Mouse (Mus musculus): Measurements from ENCODE around the gene Flnb. TPM values are rescaled to one million over a fixed set of nuclear protein-coding genes. Genes with fewer than 3 reads are reported as not detected.

Flnb gene
- polyA plus RNA-seq, 1 experiment from 2014 or later: 19.8 TPM

- DNase-seq (ENCODE audit: low spot score): no peak
- no peaks in the 10 kb centered on the region for H3K4me1 ChIP-seq (replicated peaks)
- H3K27me3 ChIP-seq (ENCODE audit: insufficient read depth, poor library complexity, severe bottlenecking): no peaks in the 10 kb centered on the region
- peaks cover 32% of the 10 kb centered on the region for H3K36me3 ChIP-seq
- H3K27ac ChIP-seq: no peak overlapping the region
- no peak overlapping the region for H3K4me3 ChIP-seq
- H3K9me3 ChIP-seq: no peaks in the 10 kb centered on the region
- WGBS: 86% methylated on average over 4 of the region's 4 CpGs
These were observed 56.7 kb downstream of the Flnb start for GRCm38 (mm10) chr14:7874495-7874894.

- DNase-seq (ENCODE audit: low spot score): no peak
These were observed 60.2 kb downstream of the Flnb start for GRCm38 (mm10) chr14:7877957-7878356.

GRCm38 (mm10) chr14:7880389-7880788, 62.6 kb downstream of the Flnb start:
- no peaks in the 10 kb centered on the region for H3K4me1 ChIP-seq (replicated peaks)
- WGBS: 94% methylated on average over 6 of the region's 6 CpGs
- no peak overlapping the region for H3K27ac ChIP-seq
- no peaks in the 10 kb centered on the region for H3K27me3 ChIP-seq (ENCODE audit: insufficient read depth, poor library complexity, severe bottlenecking)
- H3K36me3 ChIP-seq: peaks cover 36% of the 10 kb centered on the region
- no peak overlapping the region for H3K4me3 ChIP-seq
- no peaks in the 10 kb centered on the region for H3K9me3 ChIP-seq
- DNase-seq (ENCODE audit: low spot score): no peak

More at GRCm38 (mm10) chr14:7877957-7878356, 60.2 kb downstream of the Flnb start:
- Histone ChIP-seq H3K4me1 (replicated peaks) (no peaks in the 10 kb centered on the region), H3K36me3 (peaks cover 27% of the 10 kb centered on the region), H3K9me3 (no peaks in the 10 kb centered on the region), H3K4me3 (no peak overlapping the region), H3K27ac (no peak overlapping the region), H3K27me3 (ENCODE audit: insufficient read depth, poor library complexity, severe bottlenecking) (no peaks in the 10 kb centered on the region)
- 87% methylated on average over 2 of the region's 2 CpGs for WGBS

GRCm38 (mm10) chr14:7881533-7881932, 63.8 kb downstream of the Flnb start:
- H3K27ac ChIP-seq: no peak overlapping the region
- H3K9me3 ChIP-seq: no peaks in the 10 kb centered on the region
- peaks cover 44% of the 10 kb centered on the region for H3K36me3 ChIP-seq
- H3K27me3 ChIP-seq (ENCODE audit: insufficient read depth, poor library complexity, severe bottlenecking): no peaks in the 10 kb centered on the region
- H3K4me1 ChIP-seq (replicated peaks): no peaks in the 10 kb centered on the region
- DNase-seq (ENCODE audit: low spot score): no peak
- no peak overlapping the region for H3K4me3 ChIP-seq
- 92% methylated on average over 11 of the region's 11 CpGs for WGBS

GRCm38 (mm10) chr14:7882050-7882449, 64.3 kb downstream of the Flnb start:
- 0 out of 2 replicates have a peak, but pooled peaks cover 2% of the 10 kb centered on the region for H3K4me1 ChIP-seq (replicated peaks)
- DNase-seq (ENCODE audit: low spot score): no peak
- no peak overlapping the region for H3K4me3 ChIP-seq
- H3K27ac ChIP-seq: no peak overlapping the region
- H3K27me3 ChIP-seq (ENCODE audit: insufficient read depth, poor library complexity, severe bottlenecking): no peaks in the 10 kb centered on the region
- 96% methylated on average over 8 of the region's 8 CpGs for WGBS
- no peaks in the 10 kb centered on the region for H3K9me3 ChIP-seq
- H3K36me3 ChIP-seq: peaks cover 49% of the 10 kb centered on the region

- DNase-seq (ENCODE audit: low spot score): no peak
- 100% methylated on average over 1 of the region's 1 CpGs for WGBS
- peaks cover 6% of the 10 kb centered on the region; the same call in 1 of the 2 replicates for H3K4me1 ChIP-seq (replicated peaks)
- H3K27me3 ChIP-seq (ENCODE audit: insufficient read depth, poor library complexity, severe bottlenecking): no peaks in the 10 kb centered on the region
- peaks cover 67% of the 10 kb centered on the region for H3K36me3 ChIP-seq
- H3K27ac ChIP-seq: no peak overlapping the region
- H3K4me3 ChIP-seq: no peak overlapping the region
- H3K9me3 ChIP-seq: no peaks in the 10 kb centered on the region
These were observed 66.4 kb downstream of the Flnb start for GRCm38 (mm10) chr14:7884158-7884557.

GRCm38 (mm10) chr14:7884841-7885240, 67.1 kb downstream of the Flnb start:
- Histone ChIP-seq H3K4me1 (replicated peaks) (peaks cover 6% of the 10 kb centered on the region; the same call in 1 of the 2 replicates), H3K36me3 (peaks cover 71% of the 10 kb centered on the region), H3K27ac (no peak overlapping the region), H3K4me3 (no peak overlapping the region), H3K9me3 (no peaks in the 10 kb centered on the region), H3K27me3 (ENCODE audit: insufficient read depth, poor library complexity, severe bottlenecking) (no peaks in the 10 kb centered on the region)
- 96% methylated on average over 4 of the region's 4 CpGs for WGBS
- DNase-seq (ENCODE audit: low spot score): no peak

GRCm38 (mm10) chr14:7885540-7885939, 67.8 kb downstream of the Flnb start:
- Histone ChIP-seq H3K4me1 (replicated peaks) (peaks cover 6% of the 10 kb centered on the region; the same call in 1 of the 2 replicates), H3K27me3 (ENCODE audit: insufficient read depth, poor library complexity, severe bottlenecking) (no peaks in the 10 kb centered on the region), H3K36me3 (peaks cover 74% of the 10 kb centered on the region), H3K9me3 (no peaks in the 10 kb centered on the region), H3K27ac (no peak overlapping the region), H3K4me3 (no peak overlapping the region)
- 91% methylated on average over 9 of the region's 9 CpGs for WGBS
- DNase-seq (ENCODE audit: low spot score): no peak

- Histone ChIP-seq H3K4me3 (no peak overlapping the region), H3K27ac (no peak overlapping the region), H3K9me3 (no peaks in the 10 kb centered on the region), H3K36me3 (peaks cover 77% of the 10 kb centered on the region), H3K4me1 (replicated peaks) (peaks cover 6% of the 10 kb centered on the region; the same call in 1 of the 2 replicates), H3K27me3 (ENCODE audit: insufficient read depth, poor library complexity, severe bottlenecking) (no peaks in the 10 kb centered on the region)
- no peak for DNase-seq (ENCODE audit: low spot score)
- 90% methylated on average over 6 of the region's 6 CpGs for WGBS
These were observed 68.3 kb downstream of the Flnb start for GRCm38 (mm10) chr14:7886008-7886407.

- WGBS: 79% methylated on average over 7 of the region's 7 CpGs
- Histone ChIP-seq H3K27me3 (ENCODE audit: insufficient read depth, poor library complexity, severe bottlenecking) (no peaks in the 10 kb centered on the region), H3K4me1 (replicated peaks) (peaks cover 6% of the 10 kb centered on the region; the same call in 1 of the 2 replicates), H3K4me3 (no peak overlapping the region), H3K27ac (no peak overlapping the region), H3K36me3 (peaks cover 76% of the 10 kb centered on the region), H3K9me3 (no peaks in the 10 kb centered on the region)
- no peak for DNase-seq (ENCODE audit: low spot score)
These were observed 69.4 kb downstream of the Flnb start for GRCm38 (mm10) chr14:7887171-7887570.

- no peaks in the 10 kb centered on the region for H3K27me3 ChIP-seq (ENCODE audit: insufficient read depth, poor library complexity, severe bottlenecking)
- H3K4me1 ChIP-seq (replicated peaks): peaks cover 6% of the 10 kb centered on the region; the same call in 1 of the 2 replicates
- 93% methylated on average over 6 of the region's 6 CpGs for WGBS
- H3K27ac ChIP-seq: no peak overlapping the region
- no peak overlapping the region for H3K4me3 ChIP-seq
- H3K36me3 ChIP-seq: peaks cover 82% of the 10 kb centered on the region
- no peaks in the 10 kb centered on the region for H3K9me3 ChIP-seq
- DNase-seq (ENCODE audit: low spot score): no peak
These were observed 70.5 kb downstream of the Flnb start for GRCm38 (mm10) chr14:7888294-7888693.

GRCm38 (mm10) chr14:7888811-7889651, 71.3 kb downstream of the Flnb start:
- H3K36me3 ChIP-seq: peaks cover 83% of the 10 kb centered on the region
- WGBS: 78% methylated on average over 11 of the region's 11 CpGs
- H3K27ac ChIP-seq: peak overlapping the region; percentile 64
- H3K4me1 ChIP-seq (replicated peaks): peaks cover 6% of the 10 kb centered on the region; the same call in 1 of the 2 replicates
- H3K27me3 ChIP-seq (ENCODE audit: insufficient read depth, poor library complexity, severe bottlenecking): no peaks in the 10 kb centered on the region
- H3K4me3 ChIP-seq: no peak overlapping the region
- DNase-seq (ENCODE audit: low spot score): no peak
- H3K9me3 ChIP-seq: no peaks in the 10 kb centered on the region

- Histone ChIP-seq H3K27ac (no peak overlapping the region), H3K36me3 (peaks cover 84% of the 10 kb centered on the region), H3K4me3 (no peak overlapping the region), H3K27me3 (ENCODE audit: insufficient read depth, poor library complexity, severe bottlenecking) (no peaks in the 10 kb centered on the region), H3K4me1 (replicated peaks) (peaks cover 6% of the 10 kb centered on the region; the same call in 1 of the 2 replicates), H3K9me3 (no peaks in the 10 kb centered on the region)
- 93% methylated on average over 9 of the region's 9 CpGs for WGBS
- no peak for DNase-seq (ENCODE audit: low spot score)
These were observed 72.1 kb downstream of the Flnb start for GRCm38 (mm10) chr14:7889834-7890233.

Data from hindbrain, embryonic 10.5 days (tissue).